Mouse (Mus musculus) adrenal gland (tissue): ENCODE measurements around the gene Tjap1.

ENCODE experiments used
- microRNA-seq, 2 experiments: library from miRNA; unstranded; fragments of <30 nt; microRNA quantifications; one replicate each; pipeline ENCODE4; 2019

Tjap1 gene

Small RNA genes lying within 50 kb of the gene (microRNA-seq; reads per million reads assigned to microRNA genes)
- 0.12 to 0.23 reads per million in 2 experiments for gene Mir693
